Mouse (Mus musculus): ENCODE measurements around the gene Nudt21.
"Not testable (repeated sequence)": the region's sequence is repeated elsewhere in the genome, so short reads cannot be mapped to it uniquely, and the experiment has no call there.

Nudt21 gene

DNA sequence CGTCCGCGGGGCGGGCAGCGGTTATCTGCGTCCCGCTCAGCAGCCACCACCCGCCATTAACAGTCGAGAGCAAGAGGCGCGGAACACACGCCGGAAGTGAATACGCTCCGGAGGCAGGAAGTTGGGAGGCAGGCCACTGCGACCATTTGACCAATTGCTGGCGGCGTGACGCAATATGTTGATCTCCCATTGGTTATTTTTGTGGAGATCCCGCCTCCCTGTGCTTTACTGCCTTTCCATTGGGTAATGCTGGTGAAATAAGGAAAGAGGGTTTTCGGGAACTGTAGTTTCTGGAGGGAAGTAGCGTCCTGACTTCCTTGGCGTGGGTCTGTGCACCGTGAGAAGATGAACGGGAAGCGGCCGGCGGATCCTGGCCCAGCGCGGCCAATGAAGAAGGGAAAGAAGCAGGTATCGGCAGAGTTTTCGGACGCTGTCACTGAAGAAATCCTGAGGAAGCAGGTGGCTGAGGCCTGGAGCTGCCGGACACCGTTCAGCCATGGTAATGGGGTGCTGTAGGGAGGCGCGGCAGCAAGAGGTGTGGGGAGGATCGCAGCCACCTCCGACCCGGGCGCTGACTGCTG is at the start of gene Nudt21, which contains the start of gene Ogfod1:
Gene Nudt21, minus strand, starts transcription at position 88 of the 581 bp plus-strand sequence.
Gene Ogfod1, plus strand, starts transcription at position 255 of the 581 bp plus-strand sequence.
- in situ Hi-C loops (cut with MboI, MseI), result no loop called here

DNA sequence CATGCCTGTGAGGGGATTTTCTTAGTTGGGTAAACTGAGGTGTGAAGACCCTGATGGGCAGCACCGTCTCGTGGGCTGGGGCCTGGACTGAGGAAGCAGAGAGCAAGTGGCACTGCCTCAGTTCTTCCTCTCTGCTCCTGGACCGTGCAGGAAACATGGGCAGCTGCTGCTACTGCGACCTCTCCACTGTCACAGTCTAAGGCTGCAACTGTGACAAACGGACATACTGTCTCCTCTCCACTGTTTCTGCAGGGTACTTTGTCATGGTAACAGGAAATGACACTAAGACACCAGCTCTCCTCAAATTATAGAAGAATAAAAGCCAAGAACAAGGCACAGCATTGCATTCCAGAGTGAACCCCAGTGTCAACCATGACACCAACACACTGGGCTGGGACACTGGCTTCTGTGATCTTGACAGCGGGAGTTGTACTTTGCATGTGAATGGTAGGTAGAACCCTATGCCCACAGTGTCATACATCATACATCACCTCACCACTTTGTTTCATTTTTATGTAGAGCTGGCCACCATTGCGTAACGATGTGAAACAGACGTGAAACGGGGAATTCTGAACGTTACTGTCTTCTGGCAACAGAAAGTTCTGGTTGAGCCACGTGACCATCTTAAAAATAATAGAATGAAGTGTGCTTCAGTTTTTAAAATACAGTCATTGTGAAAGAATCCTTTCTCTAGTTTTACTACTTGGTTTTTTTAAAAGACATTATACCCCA is 39.8 kb upstream of the Nudt21 start:
- in situ Hi-C loops (cut with MboI, MseI), result no loop called here

DNA sequence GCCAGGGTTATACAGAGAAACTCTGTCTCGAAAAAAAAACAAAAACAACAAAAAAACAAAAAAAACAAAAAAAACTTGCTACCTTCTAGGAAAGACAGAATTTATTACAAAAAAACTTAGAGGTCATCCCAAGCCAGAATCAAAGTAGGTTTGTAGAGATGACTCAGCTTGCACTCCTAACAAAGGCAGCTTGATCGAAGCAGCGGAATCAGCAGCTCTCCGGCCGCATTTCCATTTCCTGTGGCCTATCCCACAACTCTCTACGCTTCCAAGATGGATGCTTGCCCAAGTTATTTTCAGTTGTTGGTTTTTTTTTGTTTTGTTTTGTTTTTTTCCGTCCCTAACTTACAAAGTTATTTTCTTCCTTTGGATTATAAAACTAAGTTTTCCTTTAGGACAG is 32.0 kb upstream of the Nudt21 start:
- in situ Hi-C loops (cut with MboI, MseI), result no loop called here

DNA sequence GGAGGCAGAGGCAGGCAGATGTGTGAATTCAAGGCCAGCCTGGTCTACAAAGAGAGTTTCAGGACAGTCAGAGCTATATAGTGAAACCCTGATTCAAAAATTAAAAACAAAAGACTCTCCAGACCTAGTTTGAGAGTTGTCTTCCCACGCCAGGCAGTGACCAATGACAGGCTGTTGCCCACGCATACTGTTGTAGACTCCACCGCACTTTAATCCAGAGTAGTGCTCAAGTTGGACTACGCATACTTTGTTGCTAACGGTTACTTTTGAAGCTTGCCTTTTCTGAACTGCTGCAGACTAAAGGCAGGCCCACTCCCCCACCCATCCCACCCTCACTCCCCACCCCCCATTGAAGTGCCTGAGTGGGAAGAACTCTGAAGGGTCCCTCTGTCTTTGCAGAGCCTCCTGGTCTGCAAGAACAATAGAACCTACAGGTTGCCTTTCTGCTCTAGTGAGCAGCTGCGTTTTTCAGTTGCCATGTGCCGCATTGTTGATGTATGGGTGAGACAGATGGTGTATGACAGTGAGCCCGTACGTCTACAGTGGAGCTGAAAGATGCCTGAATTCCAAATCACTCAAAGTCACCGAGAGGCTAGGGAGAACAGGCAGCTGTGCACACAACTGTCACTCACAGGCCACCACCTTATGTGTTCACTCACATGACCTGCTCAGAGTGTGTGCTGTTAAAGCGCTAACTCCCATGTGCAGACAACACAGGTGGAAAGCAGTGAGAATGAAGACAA is 29.5 kb upstream of the Nudt21 start:
- in situ Hi-C loops (cut with MboI, MseI), result no loop called here

- in situ Hi-C loops (cut with MboI, MseI), result no loop called here
Measured at GRCm38 (mm10) chr8:94057157-94057854, 20.5 kb upstream of the Nudt21 start.

GRCm38 (mm10) chr8:94052696-94053095 is 15.9 kb upstream of the Nudt21 start:
- in situ Hi-C loops (cut with MboI, MseI), result no loop called here

DNA sequence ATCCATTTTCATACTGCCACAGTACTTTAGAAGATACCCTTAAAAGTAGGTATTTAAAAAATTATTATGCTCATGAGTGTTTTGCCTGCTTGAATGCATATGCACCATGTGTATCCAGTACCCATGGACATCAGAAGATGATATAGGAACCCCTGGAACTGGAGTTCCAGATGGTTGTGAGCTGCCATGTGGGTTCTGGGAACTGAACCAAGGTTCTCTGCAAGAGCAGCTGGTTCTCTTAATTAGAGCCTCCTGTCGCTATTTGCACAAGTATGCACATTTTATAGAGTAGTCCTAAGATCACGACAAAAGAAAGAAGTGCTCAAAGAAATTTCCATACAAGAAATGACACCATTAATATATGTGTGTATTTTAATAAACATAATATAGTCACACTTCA is 11.0 kb upstream of the Nudt21 start:
- in situ Hi-C loops (cut with MboI, MseI), result no loop called here

DNA sequence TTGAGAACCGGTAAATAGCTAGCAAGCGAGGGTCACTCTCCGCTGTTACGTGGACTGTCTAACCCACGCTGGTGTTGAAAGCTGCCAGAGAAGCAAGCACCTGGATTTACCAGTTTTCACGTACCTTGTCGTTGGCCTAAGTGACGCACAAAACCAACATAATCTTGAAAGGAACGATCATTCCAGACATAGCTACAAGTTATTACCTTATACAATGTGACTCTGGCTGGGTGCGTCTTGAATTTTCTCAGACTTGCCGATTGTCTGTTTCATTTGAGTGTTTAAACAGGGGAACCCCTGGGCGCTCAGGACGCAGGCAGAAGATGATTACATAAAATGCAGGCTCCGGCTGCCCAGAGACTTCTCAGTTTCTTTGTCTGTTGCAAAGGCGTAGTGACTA is 975 bp upstream of the Nudt21 start:
- in situ Hi-C loops (cut with MboI, MseI), result no loop called here

- in situ Hi-C loops (cut with MboI, MseI), result not testable (repeated sequence)
Measured at GRCm38 (mm10) chr8:94036541-94036940, 290 bp downstream of the Nudt21 start.

DNA sequence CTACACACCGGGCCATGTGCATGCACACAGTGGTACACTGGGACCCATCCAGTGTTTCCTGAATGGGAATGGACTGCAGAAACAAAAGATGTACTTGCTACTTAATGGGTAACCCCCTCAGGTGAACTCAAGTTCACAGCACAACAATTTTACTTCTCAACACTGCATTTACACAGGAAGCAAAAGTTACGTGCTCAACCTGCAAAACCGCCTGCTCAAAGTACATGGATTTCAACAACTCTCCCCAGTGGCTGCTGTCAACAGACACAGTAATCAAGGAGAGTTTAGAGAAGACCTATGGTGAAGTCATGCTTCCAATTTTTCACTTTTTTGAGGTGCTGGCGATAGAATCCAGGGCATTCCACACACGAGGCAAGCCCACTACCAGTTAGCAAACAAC is 1.6 kb downstream of the Nudt21 start:
- in situ Hi-C loops (cut with MboI, MseI), result no loop called here

DNA sequence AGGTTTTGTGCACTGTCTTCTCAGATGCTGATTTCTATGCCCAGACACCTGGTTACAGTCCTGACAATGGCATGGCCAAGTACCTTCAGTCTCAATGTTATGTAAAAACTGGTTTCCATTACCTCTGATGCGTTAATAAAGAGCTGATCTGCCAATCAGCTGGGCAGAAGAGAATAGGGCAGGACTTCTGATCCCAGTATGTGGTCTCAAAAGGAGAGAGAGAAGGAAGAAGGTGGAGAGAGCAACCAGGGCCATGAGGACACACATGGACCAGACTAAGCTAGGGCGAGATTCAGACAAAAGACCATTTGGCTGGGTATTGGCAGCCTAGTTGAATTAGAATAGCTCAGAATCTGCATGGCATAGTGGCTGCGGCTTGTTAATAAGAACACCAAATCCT is 3.2 kb downstream of the Nudt21 start:
- in situ Hi-C loops (cut with MboI, MseI), result no loop called here

DNA sequence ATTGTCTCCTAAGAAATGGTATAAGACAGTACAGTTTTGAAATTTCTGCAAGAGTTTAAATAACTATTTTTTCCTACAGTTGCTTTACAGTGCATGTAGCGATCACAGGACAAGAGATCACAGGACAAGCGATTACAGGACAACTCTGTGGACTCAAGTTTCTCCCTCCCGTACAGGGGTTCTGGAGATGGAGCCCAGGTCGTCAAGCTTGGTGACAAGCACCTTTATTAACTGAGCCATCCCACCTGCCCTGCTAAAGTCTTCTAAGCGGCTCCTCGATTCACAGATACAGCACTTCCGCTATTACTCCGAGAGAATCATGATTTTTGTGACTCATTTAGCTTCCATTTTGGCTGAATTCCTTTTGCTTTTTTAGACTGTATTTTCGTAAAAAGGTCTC is 7.1 kb downstream of the Nudt21 start:
- in situ Hi-C loops (cut with MboI, MseI), result no loop called here

GRCm38 (mm10) chr8:94023916-94024315 is 12.9 kb downstream of the Nudt21 start:
- in situ Hi-C loops (cut with MboI, MseI), result no loop called here

- in situ Hi-C loops (cut with MboI, MseI), result no loop called here
Measured at GRCm38 (mm10) chr8:94013026-94013612, 23.7 kb downstream of the Nudt21 start.

- in situ Hi-C loops (cut with MboI, MseI), result no loop called here
Measured at GRCm38 (mm10) chr8:94012013-94012951, 24.5 kb downstream of the Nudt21 start, which contains the start of gene Amfr. Gene Amfr (minus strand): TSS chr8:94012842.

DNA sequence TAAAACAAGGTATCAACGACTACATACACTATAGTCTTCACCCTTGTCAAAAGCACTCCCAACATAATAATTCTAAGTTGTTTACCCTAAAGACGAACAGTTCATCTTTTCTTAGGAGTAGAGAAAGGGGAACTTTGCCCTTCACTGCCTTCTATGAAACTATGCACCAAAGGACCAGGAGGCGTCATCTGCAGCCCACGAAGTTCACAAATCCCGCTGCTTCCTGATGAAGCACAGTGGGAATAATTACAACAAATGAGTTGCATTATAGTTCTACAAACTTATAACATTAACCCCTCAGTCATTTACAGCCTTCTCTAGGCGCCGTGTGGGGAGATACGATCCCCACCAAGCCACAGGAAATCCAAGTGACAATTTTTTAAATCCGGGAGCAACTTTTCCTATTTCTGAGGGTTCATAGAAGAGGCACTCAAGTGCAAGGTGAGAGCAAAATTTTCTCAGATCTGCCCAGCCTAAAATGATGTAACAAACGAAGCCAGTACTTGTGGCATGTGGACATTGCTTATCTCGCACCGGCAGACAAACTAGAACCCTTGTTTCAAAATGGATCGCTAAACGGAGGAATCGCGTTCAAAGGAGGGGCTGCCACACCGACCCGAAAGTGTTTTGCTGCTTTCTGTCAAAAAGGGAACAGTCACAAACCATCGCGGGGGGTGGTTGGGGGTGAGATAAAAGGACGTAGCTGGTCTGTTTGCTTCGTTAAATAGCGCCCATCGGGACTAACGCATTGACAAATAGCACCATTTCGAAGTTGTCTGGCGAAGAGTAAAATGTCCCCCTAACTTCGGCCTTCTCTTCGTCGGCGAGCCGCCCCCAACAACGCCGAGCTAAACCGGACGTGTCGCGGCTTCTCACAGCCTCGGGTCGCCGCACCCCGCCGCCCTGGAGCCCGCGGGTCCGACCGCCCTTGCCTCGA is 25.5 kb downstream of the Nudt21 start:
- in situ Hi-C loops (cut with MboI, MseI), result no loop called here

DNA sequence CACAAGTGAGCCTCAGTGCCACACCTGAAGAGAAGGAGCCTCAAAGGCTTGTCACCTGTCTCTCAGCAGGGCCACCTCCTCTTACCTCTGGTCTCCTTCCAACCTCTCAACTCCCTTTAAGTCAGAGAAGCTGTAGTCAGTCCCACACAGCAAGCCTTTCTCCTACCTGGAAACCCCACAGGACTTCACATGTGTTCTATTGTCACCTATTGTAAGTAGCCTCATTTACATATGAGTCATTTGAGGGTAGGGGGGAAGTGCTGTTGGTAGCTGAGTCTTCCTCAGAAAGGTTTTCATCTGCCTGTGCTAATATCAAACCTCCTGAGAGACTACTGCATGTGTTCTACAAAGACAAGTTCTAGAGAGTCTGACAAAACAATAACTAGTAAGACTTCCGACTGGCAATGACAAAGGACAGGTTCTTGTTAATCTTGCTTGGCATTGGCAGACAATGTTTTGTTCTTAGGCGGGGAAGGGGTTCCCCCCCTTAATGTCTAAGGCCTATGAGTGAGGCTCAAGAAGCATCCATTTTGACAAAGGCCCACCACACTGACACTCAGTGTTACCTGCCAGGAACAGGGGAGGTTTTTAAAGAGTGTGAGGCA is 26.6 kb downstream of the Nudt21 start:
- in situ Hi-C loops (cut with MboI, MseI), result no loop called here

- in situ Hi-C loops (cut with MboI, MseI), result no loop called here
Measured at GRCm38 (mm10) chr8:94009243-94009845, 27.5 kb downstream of the Nudt21 start.

GRCm38 (mm10) chr8:94004139-94004538 is 32.7 kb downstream of the Nudt21 start:
- in situ Hi-C loops (cut with MboI, MseI), result no loop called here

All from regulatory T cell (primary cell).